Mouse (Mus musculus): ENCODE measurements around the gene Notch2. TPM values are rescaled to one million over a fixed set of nuclear protein-coding genes. Genes with fewer than 3 reads are reported as not detected.

Notch2 gene
- total and polyA plus RNA-seq, 2 experiments from 2014 or later = 6.1 to 22.8 TPM

GRCm38 (mm10) chr3:97990576-97990975, 22.8 kb upstream of the Notch2 start:
- ATAC-seq (ENCODE audit: low FRiP score) (no peak), DNase-seq (ENCODE audit: low spot score) (no peak)
- Histone ChIP-seq H3K27me3 (ENCODE audit: insufficient read depth, low read length) (no peaks in the 10 kb centered on the region), H3K36me3 (ENCODE audit: insufficient read depth, low read length) (no peaks in the 10 kb centered on the region), H3K4me1 (ENCODE audit: insufficient read depth, low read length) (no peaks in the 10 kb centered on the region), H3K4me3 (ENCODE audit: low read depth, low read length) (no peak overlapping the region), H3K4me2 (ENCODE audit: low read depth, low read length, poor library complexity, severe bottlenecking) (no peak overlapping the region), H3K27ac (ENCODE audit: low read depth, low read length) (no peak overlapping the region), H3K9ac (replicated peaks; ENCODE audit: low read length, poor library complexity, severe bottlenecking) (no peak overlapping the region), H3K9me3 (ENCODE audit: low read length) (no peaks in the 10 kb centered on the region)
- WGBS = 95% methylated on average over 5 of the region's 5 CpGs
- no peak for TF ChIP-seq CTCF (IDR thresholded peaks at IDR 0.05)

- DNase-seq (ENCODE audit: low spot score) (no peak), ATAC-seq (ENCODE audit: low FRiP score) (no peak)
- Histone ChIP-seq H3K4me2 (ENCODE audit: low read depth, low read length, poor library complexity, severe bottlenecking) (no peak overlapping the region), H3K4me3 (ENCODE audit: low read depth, low read length) (no peak overlapping the region), H3K9me3 (ENCODE audit: low read length) (no peaks in the 10 kb centered on the region), H3K27ac (ENCODE audit: low read depth, low read length) (no peak overlapping the region), H3K9ac (replicated peaks; ENCODE audit: low read length, poor library complexity, severe bottlenecking) (no peak overlapping the region), H3K4me1 (ENCODE audit: insufficient read depth, low read length) (no peaks in the 10 kb centered on the region), H3K36me3 (ENCODE audit: insufficient read depth, low read length) (no peaks in the 10 kb centered on the region), H3K27me3 (ENCODE audit: insufficient read depth, low read length) (no peaks in the 10 kb centered on the region)
- no peak for TF ChIP-seq CTCF (IDR thresholded peaks at IDR 0.05)
- 80% methylated on average over 4 of the region's 4 CpGs for WGBS
Measured at GRCm38 (mm10) chr3:97992289-97992688, 21.0 kb upstream of the Notch2 start.

GRCm38 (mm10) chr3:97993196-97993595, 20.1 kb upstream of the Notch2 start:
- no peak for DNase-seq (ENCODE audit: low spot score)
- WGBS = 66% methylated on average over 5 of the region's 5 CpGs

GRCm38 (mm10) chr3:97993920-97994545, 19.3 kb upstream of the Notch2 start:
- Histone ChIP-seq H3K9ac (replicated peaks; ENCODE audit: low read length, poor library complexity, severe bottlenecking) (no peak overlapping the region), H3K4me2 (ENCODE audit: low read depth, low read length, poor library complexity, severe bottlenecking) (no peak overlapping the region), H3K9me3 (ENCODE audit: low read length) (no peaks in the 10 kb centered on the region), H3K4me3 (ENCODE audit: low read depth, low read length) (no peak overlapping the region), H3K27ac (ENCODE audit: low read depth, low read length) (no peak overlapping the region), H3K27me3 (ENCODE audit: insufficient read depth, low read length) (no peaks in the 10 kb centered on the region), H3K4me1 (ENCODE audit: insufficient read depth, low read length) (no peaks in the 10 kb centered on the region), H3K36me3 (ENCODE audit: insufficient read depth, low read length) (no peaks in the 10 kb centered on the region)
- DNase-seq (ENCODE audit: low spot score) = no peak
- ATAC-seq (ENCODE audit: low FRiP score) = no peak
- 96% methylated on average over 3 of the region's 3 CpGs for WGBS
- TF ChIP-seq CTCF (IDR thresholded peaks at IDR 0.05) = no peak

More at GRCm38 (mm10) chr3:97993196-97993595, 20.1 kb upstream of the Notch2 start:
- no peak overlapping the region for H3K27ac ChIP-seq (ENCODE audit: low read depth, low read length)
- H3K4me3 ChIP-seq (ENCODE audit: low read depth, low read length) = no peak overlapping the region
- no peaks in the 10 kb centered on the region for H3K27me3 ChIP-seq (ENCODE audit: insufficient read depth, low read length)
- no peak overlapping the region for H3K4me2 ChIP-seq (ENCODE audit: low read depth, low read length, poor library complexity, severe bottlenecking)
- H3K9ac ChIP-seq (replicated peaks; ENCODE audit: low read length, poor library complexity, severe bottlenecking) = no peak overlapping the region
- TF ChIP-seq CTCF (IDR thresholded peaks at IDR 0.05) = no peak
- no peaks in the 10 kb centered on the region for H3K9me3 ChIP-seq (ENCODE audit: low read length)
- H3K36me3 ChIP-seq (ENCODE audit: insufficient read depth, low read length) = no peaks in the 10 kb centered on the region
- no peaks in the 10 kb centered on the region for H3K4me1 ChIP-seq (ENCODE audit: insufficient read depth, low read length)
- no peak for ATAC-seq (ENCODE audit: low FRiP score)

GRCm38 (mm10) chr3:97994818-97995217, 18.5 kb upstream of the Notch2 start:
- no peak for DNase-seq (ENCODE audit: low spot score)
- no peak overlapping the region for H3K9ac ChIP-seq (replicated peaks; ENCODE audit: low read length, poor library complexity, severe bottlenecking)
- no peaks in the 10 kb centered on the region for H3K9me3 ChIP-seq (ENCODE audit: low read length)
- H3K36me3 ChIP-seq (ENCODE audit: insufficient read depth, low read length) = no peaks in the 10 kb centered on the region
- WGBS = 92% methylated on average over 5 of the region's 5 CpGs
- no peak overlapping the region for H3K27ac ChIP-seq (ENCODE audit: low read depth, low read length)
- H3K4me1 ChIP-seq (ENCODE audit: insufficient read depth, low read length) = no peaks in the 10 kb centered on the region
- ATAC-seq (ENCODE audit: low FRiP score) = no peak
- no peak for TF ChIP-seq CTCF (IDR thresholded peaks at IDR 0.05)
- H3K4me3 ChIP-seq (ENCODE audit: low read depth, low read length) = no peak overlapping the region
- no peak overlapping the region for H3K4me2 ChIP-seq (ENCODE audit: low read depth, low read length, poor library complexity, severe bottlenecking)
- no peaks in the 10 kb centered on the region for H3K27me3 ChIP-seq (ENCODE audit: insufficient read depth, low read length)

GRCm38 (mm10) chr3:97998349-97998748, 15.0 kb upstream of the Notch2 start:
- DNase-seq (ENCODE audit: low spot score) = peak; percentile 25
- WGBS = 77% methylated on average over 4 of the region's 4 CpGs
- no peak for ATAC-seq (ENCODE audit: low FRiP score)
- Histone ChIP-seq H3K4me1 (ENCODE audit: insufficient read depth, low read length) (no peaks in the 10 kb centered on the region), H3K4me3 (ENCODE audit: low read depth, low read length) (no peak overlapping the region), H3K9ac (replicated peaks; ENCODE audit: low read length, poor library complexity, severe bottlenecking) (no peak overlapping the region), H3K4me2 (ENCODE audit: low read depth, low read length, poor library complexity, severe bottlenecking) (no peak overlapping the region), H3K9me3 (ENCODE audit: low read length) (no peaks in the 10 kb centered on the region), H3K27ac (ENCODE audit: low read depth, low read length) (no peak overlapping the region), H3K27me3 (ENCODE audit: insufficient read depth, low read length) (no peaks in the 10 kb centered on the region), H3K36me3 (ENCODE audit: insufficient read depth, low read length) (no peaks in the 10 kb centered on the region)
- TF ChIP-seq CTCF (IDR thresholded peaks at IDR 0.05) = no peak
